Mouse (Mus musculus) ES-E14 (cell line): ENCODE measurements at regions not wholly inside any gene's neighbourhood (a gene's known extent, or its start where the extent isn't known, plus 50 kb on each side); places are given as distances from the start of the nearest gene placed in this dataset.

Experiments
- DNase-seq: peaks from one replicate; pipeline ENCODE4 v3.0.0-alpha.2; 2013; ENCODE audit warnings: low read depth, low spot score
- H3K27ac ChIP-seq: 2 replicates; pipeline ENCODE4 v1.5.1; 2012; ENCODE audit warnings: low read depth, mild to moderate bottlenecking, low read length, moderate library complexity, mixed read lengths; ENCODE audit not compliant: poor library complexity, insufficient read depth, severe bottlenecking
- H3K36me3 ChIP-seq: 2 replicates; pipeline ENCODE4 v1.6.1; 2012; ENCODE audit warnings: mild to moderate bottlenecking, low read length, moderate library complexity, mixed read lengths; ENCODE audit not compliant: control insufficient read depth, poor library complexity, insufficient read depth, severe bottlenecking
- H3K4me1 ChIP-seq, 2 experiments: fragments of 150-350 bp in 1 of 2; sonication (generic) in 1 of 2; 2 replicates each; pipeline ENCODE4 v1.6.1; 2012; ENCODE audit warnings: low read length in 2 of 2, mild to moderate bottlenecking in 1 of 2, mixed read lengths in 1 of 2; ENCODE audit not compliant: control insufficient read depth in 2 of 2, insufficient read depth in 2 of 2, poor library complexity in 1 of 2
- H3K4me3 ChIP-seq, 2 experiments: fragments of 150-350 bp in 1 of 2; sonication (generic) in 1 of 2; 2 replicates each; pipeline ENCODE4 v1.5.1; 2012; ENCODE audit warnings: low read length in 2 of 2, low read depth in 1 of 2, mild to moderate bottlenecking in 1 of 2, mixed read lengths in 1 of 2; ENCODE audit not compliant: insufficient read depth in 1 of 2, poor library complexity in 1 of 2, severe bottlenecking in 1 of 2
- H3K9ac ChIP-seq: 2 replicates; pipeline ENCODE4 v1.6.1; 2012; ENCODE audit warnings: low read depth, mild to moderate bottlenecking, low read length, mixed read lengths; ENCODE audit not compliant: poor library complexity, insufficient read depth, severe bottlenecking
- H3K9me3 ChIP-seq: fragments of 150-350 bp; sonication (generic); 2 replicates; pipeline ENCODE4 v1.6.1; 2012; ENCODE audit warnings: low read depth, mild to moderate bottlenecking, low read length; ENCODE audit not compliant: control insufficient read depth, insufficient read depth
- CHD2 ChIP-seq: IDR thresholded peaks from 2 replicates; pipeline ENCODE4 v1.6.1; 2014; ENCODE audit warnings: mild to moderate bottlenecking, low read depth, low read length, inconsistent platforms
- HCFC1 ChIP-seq: IDR thresholded peaks from 2 replicates; pipeline ENCODE4 v1.6.1; 2012; ENCODE audit warnings: low read length, inconsistent platforms, borderline replicate concordance; ENCODE audit not compliant: insufficient read depth
- MAFK ChIP-seq: IDR thresholded peaks from 2 replicates; pipeline ENCODE4 v1.6.1; 2014; ENCODE audit warnings: mild to moderate bottlenecking, low read depth, low read length, inconsistent platforms; ENCODE audit not compliant: insufficient read depth
- ZC3H11A ChIP-seq: IDR thresholded peaks from 2 replicates; pipeline ENCODE4 v1.6.1; 2012; ENCODE audit warnings: low read depth, mild to moderate bottlenecking, inconsistent platforms, low read length, borderline replicate concordance
- ZNF384 ChIP-seq: IDR thresholded peaks from 2 replicates; pipeline ENCODE4 v1.6.1; 2012; ENCODE audit warnings: low read depth, low read length, inconsistent platforms
- in situ Hi-C, 2 experiments: fragments of 600-800 bp; cut with MboI; formaldehyde crosslinking; loops; one replicate each; pipeline ENCODE4 v1.15.1; 2025; ENCODE audit warnings: low sequenced_read_pairs in 2 of 2, inconsistent platforms in 1 of 2; ENCODE audit not compliant: unreplicated experiment in 2 of 2

GRCm38 (mm10) chr19:37821671-37822190 lies 124.1 kb downstream of the Cyp26a1 start:
- no peak overlapping the region for H3K27ac ChIP-seq
- no peaks in the 10 kb centered on the region for H3K9me3 ChIP-seq
- DNase-seq, result no peak
- no peak overlapping the region for H3K4me3 ChIP-seq
- in situ Hi-C loops, result no loop called here
- H3K9ac ChIP-seq, result no peak overlapping the region
- H3K36me3 ChIP-seq, result no peaks in the 10 kb centered on the region
- peaks cover 0 to 3% of the 10 kb centered on the region in 2 experiments; a peak in 1 of 4 replicates for H3K4me1 ChIP-seq
- TF ChIP-seq HCFC1 (no peak), MAFK (no peak)

- Histone ChIP-seq H3K36me3 (no peaks in the 10 kb centered on the region), H3K9ac (no peak overlapping the region), H3K4me1 (peaks cover 0 to 3% of the 10 kb centered on the region in 2 experiments; a peak in 1 of 4 replicates), H3K9me3 (no peaks in the 10 kb centered on the region), H3K4me3 (no peak overlapping the region), H3K27ac (no peak overlapping the region)
- in situ Hi-C loops, result no loop called here
- no peak for TF ChIP-seq CHD2
- TF ChIP-seq HCFC1, result no peak
- TF ChIP-seq MAFK, result no peak
- no peak for TF ChIP-seq ZNF384
- TF ChIP-seq ZC3H11A, result no peak
- no peak for DNase-seq
These were observed 126.6 kb downstream of the Cyp26a1 start for GRCm38 (mm10) chr19:37824155-37824554.

GRCm38 (mm10) chr19:37831406-37831805 lies 133.8 kb downstream of the Cyp26a1 start:
- in situ Hi-C loops, result no loop called here
- Histone ChIP-seq H3K9me3 (no peaks in the 10 kb centered on the region), H3K27ac (no peak overlapping the region), H3K36me3 (no peaks in the 10 kb centered on the region), H3K4me3 (no peak overlapping the region), H3K9ac (no peak overlapping the region), H3K4me1 (no peaks in the 10 kb centered on the region)
- no peak for DNase-seq
- TF ChIP-seq CHD2, result no peak
- TF ChIP-seq MAFK, result no peak
- TF ChIP-seq ZNF384, result no peak
- no peak for TF ChIP-seq HCFC1
- TF ChIP-seq ZC3H11A, result no peak

GRCm38 (mm10) chr19:37836900-37837299 lies 139.3 kb downstream of the Cyp26a1 start:
- no peak overlapping the region for H3K27ac ChIP-seq
- no peaks in the 10 kb centered on the region for H3K9me3 ChIP-seq
- H3K36me3 ChIP-seq, result no peaks in the 10 kb centered on the region
- H3K4me1 ChIP-seq, result peaks cover 0 to 4% of the 10 kb centered on the region in 2 experiments; a peak in 1 of 4 replicates
- no peak for DNase-seq
- TF ChIP-seq CHD2 (no peak), HCFC1 (no peak), MAFK (no peak), ZNF384 (no peak), ZC3H11A (no peak)
- no peak overlapping the region for H3K9ac ChIP-seq
- in situ Hi-C loops, result no loop called here
- H3K4me3 ChIP-seq, result no peak overlapping the region
